Mouse (Mus musculus) midbrain, embryonic 12.5 days (tissue): Measurements from ENCODE around the gene Srbd1. TPM values are rescaled to one million over a fixed set of nuclear protein-coding genes. Genes with fewer than 3 reads are reported as not detected.
A peak's percentile ranks its signal among the peaks of the same experiment; 100 is the strongest.

ENCODE experiments used
- ATAC-seq: fragments of 200-750 bp; cut with Nextera tagmentation; 2 replicates; pipeline ENCODE4 v1.8.0; 2017; ENCODE audit warnings: low read depth, moderate TSS enrichment, moderate library complexity; ENCODE audit not compliant: low FRiP score
- H3K27ac ChIP-seq: fragments of 300-500 bp; sonication (generic); replicated peaks from 2 replicates; pipeline ENCODE4 v1.5.1; 2016; ENCODE audit warnings: mild to moderate bottlenecking
- H3K27me3 ChIP-seq: fragments of 300-500 bp; sonication (generic); 2 replicates; pipeline ENCODE4 v1.6.1; 2016; ENCODE audit warnings: mild to moderate bottlenecking
- H3K36me3 ChIP-seq: fragments of 300-500 bp; sonication (generic); 2 replicates; pipeline ENCODE4 v1.6.1; 2016
- H3K4me1 ChIP-seq: fragments of 300-500 bp; sonication (generic); 2 replicates; pipeline ENCODE4 v1.6.1; 2016
- H3K4me2 ChIP-seq: fragments of 300-500 bp; sonication (generic); replicated peaks from 2 replicates; pipeline ENCODE4 v1.6.1; 2016; ENCODE audit warnings: mild to moderate bottlenecking, moderate library complexity
- H3K4me3 ChIP-seq: fragments of 300-500 bp; sonication (generic); 2 replicates; pipeline ENCODE4 v1.5.1; 2016; ENCODE audit warnings: mild to moderate bottlenecking
- H3K9ac ChIP-seq: fragments of 300-500 bp; sonication (generic); replicated peaks from 2 replicates; pipeline ENCODE4 v1.6.1; 2016; ENCODE audit warnings: mild to moderate bottlenecking, moderate library complexity
- H3K9me3 ChIP-seq: fragments of 300-500 bp; sonication (generic); 2 replicates; pipeline ENCODE4 v1.6.1; 2016; ENCODE audit warnings: mild to moderate bottlenecking
- WGBS: fragments of 180-500 bp; shearing (Covaris S2); methylation state at CpG from one replicate; pipeline ENCODE4 v1.1.7; 2016; 5-methylcytosine and 5-hydroxymethylcytosine counted together
- polyA plus RNA-seq: library from polyadenylated mRNA; unstranded; fragments of >200 nt; fragmentation: Nextera tagmentation; extraction: Ambion mirVana; gene quantifications from 2 replicates; pipeline ENCODE4 v1.2.1, GENCODE M21; 2016

Srbd1 gene
- polyA plus RNA-seq, result 22.3 and 22.9 TPM in 2 replicates

GRCm38 (mm10) chr17:86145079-86145951 lies at the start of gene Srbd1:
Gene Srbd1 (minus strand): TSS chr17:86145175.
- no peaks in the 10 kb centered on the region for H3K9me3 ChIP-seq
- H3K4me1 ChIP-seq, result peaks cover 12% of the 10 kb centered on the region
- H3K27ac ChIP-seq, result peak within 1 kb of the TSS; percentile 46; the same call in 1 of the 2 replicates
- ATAC-seq, result peak; percentile 96
- H3K36me3 ChIP-seq, result peaks cover 5% of the 10 kb centered on the region
- H3K27me3 ChIP-seq, result no peaks in the 10 kb centered on the region; the same call in 1 of the 2 replicates
- H3K9ac ChIP-seq, result peak within 1 kb of the TSS; percentile 76
- WGBS, result 1% methylated on average over 28 of the region's 45 CpGs
- peak within 1 kb of the TSS; percentile 76 for H3K4me3 ChIP-seq
- H3K4me2 ChIP-seq, result peak within 1 kb of the TSS; percentile 98

GRCm38 (mm10) chr17:86193979-86194378 lies 49.0 kb upstream of the Srbd1 start:
- H3K36me3 ChIP-seq, result no peaks in the 10 kb centered on the region
- no peaks in the 10 kb centered on the region for H3K4me1 ChIP-seq
- H3K9me3 ChIP-seq, result no peaks in the 10 kb centered on the region
- H3K4me2 ChIP-seq, result no peak overlapping the region
- WGBS, result 94% methylated on average over 6 of the region's 6 CpGs
- H3K4me3 ChIP-seq, result no peak overlapping the region
- no peak for ATAC-seq
- H3K9ac ChIP-seq, result no peak overlapping the region
- no peaks in the 10 kb centered on the region for H3K27me3 ChIP-seq
- no peak overlapping the region for H3K27ac ChIP-seq

- WGBS, result 91% methylated on average over 1 of the region's 1 CpGs
- no peak overlapping the region for H3K9ac ChIP-seq
- H3K9me3 ChIP-seq, result no peaks in the 10 kb centered on the region
- H3K4me3 ChIP-seq, result no peak overlapping the region
- no peak for ATAC-seq
- no peaks in the 10 kb centered on the region for H3K27me3 ChIP-seq
- no peak overlapping the region for H3K4me2 ChIP-seq
- no peaks in the 10 kb centered on the region for H3K36me3 ChIP-seq
- H3K4me1 ChIP-seq, result peaks cover 14% of the 10 kb centered on the region; the same call in 1 of the 2 replicates
- H3K27ac ChIP-seq, result no peak overlapping the region
Measured at GRCm38 (mm10) chr17:86187777-86188176, 42.8 kb upstream of the Srbd1 start.

GRCm38 (mm10) chr17:86185584-86185983 lies 40.6 kb upstream of the Srbd1 start:
- H3K9ac ChIP-seq, result no peak overlapping the region; the same call in 1 of the 2 replicates
- peaks cover 14% of the 10 kb centered on the region; the same call in 1 of the 2 replicates for H3K4me1 ChIP-seq
- no peaks in the 10 kb centered on the region for H3K27me3 ChIP-seq
- ATAC-seq, result no peak
- H3K4me3 ChIP-seq, result no peak overlapping the region
- 47% methylated on average over 7 of the region's 7 CpGs for WGBS
- no peak overlapping the region for H3K27ac ChIP-seq
- H3K4me2 ChIP-seq, result no peak overlapping the region
- no peaks in the 10 kb centered on the region for H3K36me3 ChIP-seq
- no peaks in the 10 kb centered on the region for H3K9me3 ChIP-seq

- no peak overlapping the region for H3K27ac ChIP-seq
- WGBS, result 58% methylated on average over 9 of the region's 9 CpGs
Measured at GRCm38 (mm10) chr17:86184552-86185209, 39.7 kb upstream of the Srbd1 start.

GRCm38 (mm10) chr17:86183788-86184187 lies 38.8 kb upstream of the Srbd1 start:
- no peak overlapping the region for H3K9ac ChIP-seq
- H3K9me3 ChIP-seq, result no peaks in the 10 kb centered on the region
- no peak overlapping the region for H3K27ac ChIP-seq
- H3K4me1 ChIP-seq, result peaks cover 14% of the 10 kb centered on the region; the same call in 1 of the 2 replicates
- whole genome bisulfite sequencing, result 42% methylated on average over 2 of the region's 2 CpGs
- no peak overlapping the region for H3K4me2 ChIP-seq
- no peak for ATAC-seq
- H3K4me3 ChIP-seq, result no peak overlapping the region
- no peaks in the 10 kb centered on the region for H3K36me3 ChIP-seq
- no peaks in the 10 kb centered on the region for H3K27me3 ChIP-seq

More at GRCm38 (mm10) chr17:86184552-86185209, 39.7 kb upstream of the Srbd1 start:
- H3K36me3 ChIP-seq, result no peaks in the 10 kb centered on the region
- ATAC-seq, result no peak
- H3K4me2 ChIP-seq, result no peak overlapping the region
- H3K27me3 ChIP-seq, result no peaks in the 10 kb centered on the region
- H3K9ac ChIP-seq, result no peak overlapping the region
- peaks cover 14% of the 10 kb centered on the region; the same call in 1 of the 2 replicates for H3K4me1 ChIP-seq
- no peaks in the 10 kb centered on the region for H3K9me3 ChIP-seq
- no peak overlapping the region for H3K4me3 ChIP-seq

GRCm38 (mm10) chr17:86176722-86177121 lies 31.7 kb upstream of the Srbd1 start:
- no peak overlapping the region for H3K4me3 ChIP-seq
- 80% methylated on average over 7 of the region's 7 CpGs for WGBS
- H3K27ac ChIP-seq, result no peak overlapping the region
- no peaks in the 10 kb centered on the region for H3K9me3 ChIP-seq
- H3K36me3 ChIP-seq, result no peaks in the 10 kb centered on the region
- H3K4me1 ChIP-seq, result no peaks in the 10 kb centered on the region
- no peak for ATAC-seq
- no peaks in the 10 kb centered on the region for H3K27me3 ChIP-seq
- H3K9ac ChIP-seq, result no peak overlapping the region
- H3K4me2 ChIP-seq, result no peak overlapping the region

GRCm38 (mm10) chr17:86175516-86175915 lies 30.5 kb upstream of the Srbd1 start:
- Histone ChIP-seq H3K27me3 (peaks cover 6% of the 10 kb centered on the region), H3K4me1 (peaks cover under 1% of the 10 kb centered on the region; the same call in 1 of the 2 replicates), H3K27ac (no peak overlapping the region), H3K4me3 (no peak overlapping the region), H3K9ac (no peak overlapping the region), H3K9me3 (no peaks in the 10 kb centered on the region), H3K36me3 (no peaks in the 10 kb centered on the region), H3K4me2 (no peak overlapping the region)
- no peak for ATAC-seq
- WGBS, result 63% methylated on average over 9 of the region's 9 CpGs

- Histone ChIP-seq H3K27ac (no peak overlapping the region), H3K4me3 (no peak overlapping the region), H3K4me1 (peaks cover 24% of the 10 kb centered on the region), H3K9ac (no peak overlapping the region), H3K9me3 (no peaks in the 10 kb centered on the region), H3K36me3 (no peaks in the 10 kb centered on the region), H3K27me3 (peaks cover 30% of the 10 kb centered on the region), H3K4me2 (peak overlapping the region; percentile 95)
- no peak for ATAC-seq
- WGBS, result 55% methylated on average over 9 of the region's 9 CpGs
Measured at GRCm38 (mm10) chr17:86170164-86170958, 25.4 kb upstream of the Srbd1 start.

GRCm38 (mm10) chr17:86169092-86169491 lies 24.1 kb upstream of the Srbd1 start:
- WGBS, result 17% methylated on average over 6 of the region's 6 CpGs
- H3K27me3 ChIP-seq, result peaks cover 35% of the 10 kb centered on the region
- peak overlapping the region; percentile 69 for H3K4me3 ChIP-seq
- H3K27ac ChIP-seq, result no peak overlapping the region
- H3K4me2 ChIP-seq, result peak overlapping the region; percentile 95
- peak overlapping the region; percentile 73; the same call in 1 of the 2 replicates for H3K9ac ChIP-seq
- H3K9me3 ChIP-seq, result no peaks in the 10 kb centered on the region
- H3K36me3 ChIP-seq, result no peaks in the 10 kb centered on the region
- H3K4me1 ChIP-seq, result peaks cover 24% of the 10 kb centered on the region
- ATAC-seq, result no peak

GRCm38 (mm10) chr17:86168231-86168981 lies 23.4 kb upstream of the Srbd1 start:
- H3K4me3 ChIP-seq, result peak overlapping the region; percentile 69
- peak overlapping the region; percentile 95 for H3K4me2 ChIP-seq
- under 1% methylated on average over 64 of the region's 64 CpGs for WGBS
- peak overlapping the region; percentile 85 for H3K27ac ChIP-seq
- no peaks in the 10 kb centered on the region for H3K9me3 ChIP-seq
- peaks cover 24% of the 10 kb centered on the region for H3K4me1 ChIP-seq
- no peak; the same call in 1 of the 2 replicates for ATAC-seq
- no peaks in the 10 kb centered on the region for H3K36me3 ChIP-seq
- peaks cover 42% of the 10 kb centered on the region for H3K27me3 ChIP-seq
- H3K9ac ChIP-seq, result peak overlapping the region; percentile 73
